Mouse (Mus musculus) megakaryocyte, embryonic 14.5 days (primary cell): Measurements from ENCODE around the gene Spata13.

Experiments
- FLI1 ChIP-seq: IDR thresholded peaks from 2 replicates; pipeline ENCODE4 v1.6.1; 2012; ENCODE audit warnings: low read length, inconsistent platforms, mixed read lengths
- GATA1 ChIP-seq: IDR thresholded peaks from 3 replicates; pipeline ENCODE4 v1.6.1; 2012; ENCODE audit warnings: mixed read lengths, low read length, inconsistent platforms, borderline replicate concordance

DNA sequence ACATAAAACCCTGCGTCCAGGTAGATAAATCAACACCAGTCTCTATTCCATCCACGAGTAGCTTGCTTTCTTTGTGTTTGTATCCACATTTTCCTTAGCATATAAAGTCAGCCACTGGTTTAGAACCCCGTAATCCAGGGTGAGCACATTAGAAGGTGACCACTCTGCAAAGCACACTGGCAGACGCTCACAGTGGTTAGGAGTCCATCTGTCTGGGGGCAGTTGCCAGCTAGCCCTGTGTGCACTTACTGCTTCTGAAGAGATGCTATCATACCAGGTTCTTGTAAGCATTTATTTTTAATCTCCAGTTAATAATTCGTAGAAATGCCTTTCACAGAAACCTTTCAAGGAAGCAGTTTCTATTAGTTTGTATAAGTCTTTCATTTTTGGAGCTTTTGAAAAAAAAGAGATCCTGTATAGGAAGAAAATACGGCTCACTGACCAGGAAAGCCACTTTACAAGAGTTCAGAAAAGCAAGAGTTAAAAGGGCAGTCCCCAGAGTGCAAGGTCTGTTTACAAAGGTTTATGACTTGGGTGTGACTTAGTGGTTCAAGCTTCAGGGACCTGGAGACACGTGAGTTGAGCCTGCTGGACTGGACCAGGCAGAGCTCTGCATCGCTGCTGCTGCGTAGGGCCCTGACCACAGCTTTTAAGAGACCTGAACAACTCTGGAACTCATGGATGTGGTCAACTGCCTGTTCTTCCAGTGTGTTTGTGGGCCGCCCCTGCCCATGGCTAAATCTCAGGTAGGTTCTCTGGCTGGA is 68.8 kb downstream of the Spata13 start:
- TF ChIP-seq FLI1 (no peak), GATA1 (no peak)
